ENCODE assay signal across 8 mouse cellular contexts in genomic region chr11:52517330-52517729, GRCm38 (mm10).
DNase-seq lines count a peak whose midpoint lies in the region.

No protein-coding gene starts in this region.

- intact Hi-C loops in left cerebral cortex, postnatal 4 days (cut with DNase I) = loop anchor here (10.0 kb wide), 2 partner anchors 73 to 737 kb away; no protein-coding TSS in a partner anchor
- intact Hi-C loops in gastrocnemius, postnatal 14 days (cut with DNase I; ENCODE audit: low total_unique reads) = no loop called here

- DNase-seq in cerebellum, postnatal 10 days = peak; percentile 58 to 66
- DNase-seq in cerebellum, adult 11-12 months = no peak
- peak; percentile 44 for DNase-seq in left cerebral cortex, postnatal 4 days
- DNase-seq in left cerebral cortex, adult 9 months (ENCODE audit: low spot score in 2 of 2) = no peak
- DNase-seq in ZHBTc4 (ENCODE audit: low read depth, low spot score) = peak; percentile 81
- peak; percentile 6 for DNase-seq in naive thymus-derived CD4-positive, alpha-beta T cell, adult 2 months (ENCODE audit: low read depth)
- DNase-seq in frontal cortex, adult 2 months (ENCODE audit: extremely low spot score in 1 of 2, low spot score in 1 of 2) = no peak
- DNase-seq in gastrocnemius, postnatal 14 days = no peak

Comparison
In these comparisons a context has a peak if more than half of its experiments do, and no peak if none do; other contexts are left out.
1. DNase-seq: peak in cerebellum, postnatal 10 days (2 of 2), left cerebral cortex, postnatal 4 days (single experiment), ZHBTc4 (single experiment) and naive thymus-derived CD4-positive, alpha-beta T cell, adult 2 months (single experiment); none in cerebellum, adult 11-12 months (single experiment), left cerebral cortex, adult 9 months (0 of 2), frontal cortex, adult 2 months (0 of 2) and gastrocnemius, postnatal 14 days (single experiment).